Mouse (Mus musculus) erythroblast, embryonic 14.5 days (primary cell): ENCODE data around the gene Snta1. TPM values are rescaled to one million over a fixed set of nuclear protein-coding genes. Genes with fewer than 3 reads are reported as not detected.
"Not testable (repeated sequence)": the region's sequence is repeated elsewhere in the genome, so short reads cannot be mapped to it uniquely, and the experiment has no call there.

ENCODE experiments used
- H3K27me3 ChIP-seq: 2 replicates; pipeline ENCODE4 v1.6.1; 2012; ENCODE audit warnings: inconsistent platforms; ENCODE audit not compliant: control insufficient read depth
- H3K36me3 ChIP-seq: 2 replicates; pipeline ENCODE4 v1.6.1; 2012; ENCODE audit warnings: mild to moderate bottlenecking, inconsistent platforms; ENCODE audit not compliant: control insufficient read depth
- H3K4me1 ChIP-seq: 2 replicates; pipeline ENCODE4 v1.6.1; 2012; ENCODE audit warnings: inconsistent platforms; ENCODE audit not compliant: control insufficient read depth
- H3K4me3 ChIP-seq: replicated peaks from 2 replicates; pipeline ENCODE3; 2012; ENCODE audit warnings: moderate library complexity, mild to moderate bottlenecking, inconsistent platforms
- H3K9me3 ChIP-seq: 2 replicates; pipeline ENCODE4 v1.6.1; 2012; ENCODE audit warnings: low read length, inconsistent platforms, mixed read lengths; ENCODE audit not compliant: control insufficient read depth
- GATA1 ChIP-seq: IDR thresholded peaks from 2 replicates; pipeline ENCODE4 v1.6.1; 2012; ENCODE audit warnings: low read length, inconsistent platforms, mixed read lengths
- TAL1 ChIP-seq: IDR thresholded peaks from 3 replicates; pipeline ENCODE4 v1.6.1; 2012; ENCODE audit warnings: low read length, inconsistent platforms, mixed read lengths
- polyA plus RNA-seq: library from polyadenylated mRNA; stranded (reverse); fragments of >175 nt; gene quantifications from 2 replicates; pipeline ENCODE4 v1.2.3, GENCODE M21; 2012

Gene Snta1
- polyA plus RNA-seq, 1 experiment: 0.08 TPM

DNA sequence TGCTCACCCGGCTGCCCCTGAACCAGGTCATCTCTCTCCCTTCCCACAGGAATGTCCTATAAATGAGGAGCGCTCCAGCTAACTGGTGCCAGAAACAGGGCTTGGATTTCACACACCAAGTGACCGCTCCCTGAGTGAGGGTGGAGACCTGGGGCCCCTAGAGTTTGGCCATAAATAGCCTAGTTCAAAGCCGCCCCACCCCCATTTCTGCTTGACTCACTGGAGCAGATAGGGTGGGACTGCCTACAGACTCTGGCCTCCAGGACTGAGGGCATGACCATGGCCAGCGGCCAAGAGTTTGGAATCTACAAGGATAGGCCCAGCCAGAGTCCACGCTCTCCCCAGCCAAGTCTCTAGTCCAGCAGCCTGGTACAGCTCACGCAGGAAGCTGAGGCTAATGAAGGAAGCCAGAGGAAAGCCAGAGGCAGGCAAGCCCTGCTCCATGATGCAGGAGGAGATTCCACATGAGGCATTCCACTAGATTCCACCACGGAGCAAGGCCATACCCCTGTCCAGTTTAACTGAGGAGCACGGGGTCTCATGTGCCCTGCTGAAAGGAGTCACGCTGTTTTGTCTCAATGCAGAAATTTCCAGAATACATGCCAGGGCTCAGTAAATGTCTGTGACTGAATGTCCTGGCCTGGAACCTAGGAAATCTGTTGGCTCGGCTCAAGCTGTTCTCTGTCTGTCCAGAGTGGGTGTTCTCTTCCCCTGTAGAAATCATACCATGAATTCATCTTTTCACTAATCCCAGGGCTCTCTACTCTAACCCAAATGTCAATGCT lies 17.5 kb downstream of the Snta1 start:
- TF ChIP-seq GATA1: no peak
- no peak for TF ChIP-seq TAL1
- Histone ChIP-seq H3K36me3 (no peaks in the 10 kb centered on the region), H3K9me3 (no peaks in the 10 kb centered on the region), H3K4me3 (no peak overlapping the region), H3K4me1 (no peaks in the 10 kb centered on the region), H3K27me3 (no peaks in the 10 kb centered on the region)

DNA sequence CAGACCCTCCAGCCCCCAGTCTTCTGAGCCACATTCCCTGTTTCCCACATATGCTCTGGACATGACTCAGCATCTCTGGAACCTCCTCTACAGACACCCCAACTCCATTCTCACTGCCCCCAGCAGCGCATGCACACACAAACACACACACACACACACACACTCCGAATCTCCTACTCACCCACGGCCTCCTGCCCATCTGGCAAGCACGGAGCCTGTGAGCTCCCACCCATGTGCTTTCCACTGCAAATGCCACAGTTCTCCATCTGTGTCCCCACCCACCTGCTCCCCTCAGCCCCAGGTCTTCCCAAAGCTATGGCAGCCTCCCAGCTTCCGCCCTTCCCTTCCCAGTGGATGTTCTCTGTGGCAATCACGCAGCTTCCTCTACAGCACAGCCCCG lies 28.8 kb downstream of the Snta1 start:
- H3K4me1 ChIP-seq: no peaks in the 10 kb centered on the region
- H3K4me3 ChIP-seq: no peak overlapping the region
- H3K36me3 ChIP-seq: no peaks in the 10 kb centered on the region
- TF ChIP-seq GATA1 (no peak), TAL1 (no peak)
- H3K27me3 ChIP-seq: peaks cover 2% of the 10 kb centered on the region
- H3K9me3 ChIP-seq: no peaks in the 10 kb centered on the region

DNA sequence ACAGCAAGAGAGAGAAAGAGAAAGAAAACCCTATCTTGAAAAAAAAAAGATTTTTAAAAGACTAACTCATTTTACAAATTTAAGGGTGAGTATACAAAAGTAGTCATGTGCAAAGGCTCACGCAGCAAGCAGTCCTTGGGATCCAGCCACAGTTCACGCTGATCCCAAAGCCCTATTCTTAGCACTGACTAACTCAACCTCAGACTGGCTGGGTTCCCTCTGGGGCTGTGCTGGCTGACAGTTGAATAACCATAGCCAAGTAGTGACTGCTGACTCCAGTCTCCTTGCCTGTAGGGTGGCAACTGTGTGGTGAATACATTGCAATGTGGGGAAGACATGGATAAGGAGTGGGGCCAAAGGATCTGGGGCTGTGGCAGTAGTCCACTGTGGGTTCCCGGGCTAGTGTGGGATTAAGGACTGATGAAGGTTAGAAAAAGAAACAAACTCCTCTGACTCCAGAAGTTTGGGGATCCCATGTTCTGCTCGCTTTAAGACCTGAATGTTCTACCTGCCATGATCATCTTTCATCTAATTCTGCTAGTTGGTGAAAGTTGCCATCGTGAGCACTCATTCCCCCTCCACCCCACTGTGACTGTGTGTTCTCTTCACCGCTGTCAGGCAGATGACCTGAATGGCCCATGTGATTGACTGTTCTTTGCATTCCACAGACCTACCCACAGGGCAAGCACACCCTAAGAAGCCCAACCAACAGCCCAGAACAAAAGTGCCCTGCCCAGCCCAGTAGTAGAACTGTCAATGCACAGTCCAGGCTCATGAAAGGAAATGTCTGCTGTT lies 32.9 kb downstream of the Snta1 start:
- Histone ChIP-seq H3K27me3 (peaks cover 2% of the 10 kb centered on the region), H3K4me3 (no peak overlapping the region), H3K9me3 (no peaks in the 10 kb centered on the region), H3K4me1 (peaks cover 20% of the 10 kb centered on the region), H3K36me3 (peaks cover 8% of the 10 kb centered on the region)
- TF ChIP-seq TAL1: no peak
- TF ChIP-seq GATA1: no peak

DNA sequence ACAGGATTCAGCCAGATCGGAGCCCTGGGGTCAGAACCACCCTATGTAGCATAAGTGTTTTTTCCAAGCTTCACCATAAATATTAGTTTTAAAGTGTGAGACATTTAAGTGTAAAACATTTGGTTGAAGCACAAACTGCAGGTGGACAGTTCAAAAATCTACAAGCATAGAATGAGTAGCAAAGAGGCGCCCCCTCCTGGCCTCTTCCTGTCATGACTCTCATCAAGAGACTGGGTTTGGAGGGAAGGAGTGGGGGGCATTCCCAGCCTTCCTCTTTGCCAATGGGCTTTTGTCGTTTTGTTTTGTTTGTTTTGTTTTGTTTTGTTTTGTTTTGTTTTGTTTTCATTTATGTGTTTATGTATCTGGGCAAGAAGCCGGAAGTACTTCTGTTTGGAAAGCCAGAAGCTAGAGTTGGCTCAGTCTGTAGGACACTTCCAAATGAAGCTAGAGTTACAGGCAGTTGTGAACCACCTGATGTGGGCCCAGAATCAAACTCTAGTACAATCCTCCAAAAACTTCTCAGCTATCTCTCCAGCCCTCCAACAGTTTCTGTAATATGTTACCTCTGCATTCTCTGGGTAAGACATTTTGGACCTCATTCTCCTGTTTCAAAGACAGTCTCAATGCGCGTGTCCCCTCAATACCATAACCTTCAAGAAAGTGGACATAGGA lies 33.8 kb downstream of the Snta1 start:
- Histone ChIP-seq H3K4me1 (peaks cover 20% of the 10 kb centered on the region), H3K9me3 (no peaks in the 10 kb centered on the region), H3K36me3 (peaks cover 15% of the 10 kb centered on the region), H3K4me3 (no peak overlapping the region), H3K27me3 (peaks cover 2% of the 10 kb centered on the region)
- no peak for TF ChIP-seq TAL1
- TF ChIP-seq GATA1: no peak

DNA sequence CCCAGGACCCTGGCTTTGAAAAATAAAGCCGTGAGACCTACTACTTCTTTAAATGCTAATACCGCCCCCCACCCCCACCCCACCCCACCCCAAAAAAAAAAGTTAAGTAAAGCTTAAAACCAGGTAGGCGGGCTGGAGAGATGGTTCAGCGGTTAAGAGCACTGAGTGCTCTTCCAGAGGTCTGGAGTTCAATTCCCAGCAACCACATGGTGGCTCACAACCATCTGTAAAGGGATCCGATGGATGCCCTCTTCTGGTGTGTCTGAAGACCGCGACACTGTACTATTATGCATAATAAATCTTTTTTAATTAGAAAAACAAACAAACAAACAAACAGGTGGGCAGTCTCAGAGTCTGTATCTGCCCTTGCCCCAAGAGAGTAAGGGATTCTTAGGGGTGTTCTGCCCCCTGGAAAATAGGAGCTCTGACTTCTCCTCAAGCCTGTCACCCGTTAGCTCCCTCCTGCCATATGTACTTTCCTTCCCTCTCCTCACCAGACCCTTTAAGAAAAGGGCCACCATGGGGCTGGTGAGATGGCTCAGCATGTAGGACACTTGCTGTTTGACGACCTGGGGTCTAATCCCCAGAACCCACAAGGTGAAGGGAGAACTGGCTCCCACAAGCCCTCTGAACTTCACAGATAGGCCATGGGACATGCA lies 34.9 kb downstream of the Snta1 start, which contains the start of gene Cdk5rap1:
Cdk5rap1 (minus strand) TSS at position 169 of the 659 bp plus-strand sequence.
- Histone ChIP-seq H3K4me3 (peak within 1 kb of the TSS; percentile 78), H3K36me3 (peaks cover 24% of the 10 kb centered on the region), H3K27me3 (peaks cover under 1% of the 10 kb centered on the region), H3K9me3 (no peaks in the 10 kb centered on the region), H3K4me1 (peaks cover 20% of the 10 kb centered on the region)
- TF ChIP-seq GATA1 (no peak), TAL1 (no peak)

DNA sequence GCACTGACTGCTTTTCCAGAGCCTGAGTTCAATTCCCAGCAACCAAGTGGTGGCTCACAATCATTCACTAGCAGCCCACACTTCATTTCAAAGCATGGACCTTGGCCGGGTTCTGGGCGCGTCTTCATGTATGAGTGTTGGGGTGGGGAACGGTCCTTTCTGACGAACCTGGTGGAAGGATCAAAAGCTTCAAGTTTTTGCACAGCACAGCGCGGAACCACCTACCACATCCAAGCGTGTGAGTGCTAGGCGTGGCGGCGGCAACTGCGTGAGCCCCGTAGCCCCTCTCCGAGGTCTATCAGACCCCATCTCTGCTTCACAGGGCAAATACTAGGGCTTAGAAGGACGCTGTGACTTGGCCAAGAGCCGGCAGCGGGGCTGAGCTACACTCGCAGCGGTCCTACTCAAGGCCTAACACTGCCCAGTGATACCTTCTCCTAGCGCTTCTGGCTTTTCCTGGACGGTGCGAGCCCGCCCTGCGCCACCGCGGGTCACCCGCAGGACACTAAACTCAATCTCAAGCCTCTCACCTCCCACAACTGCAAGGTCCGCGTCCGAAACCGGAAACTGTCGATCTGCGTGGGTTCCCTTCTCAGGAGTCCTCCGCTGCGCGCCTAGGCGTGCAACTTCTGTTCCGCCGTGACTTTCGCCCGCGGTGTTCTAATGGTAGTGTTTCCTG lies 35.6 kb downstream of the Snta1 start:
- Histone ChIP-seq H3K27me3 (no peaks in the 10 kb centered on the region), H3K36me3 (peaks cover 29% of the 10 kb centered on the region), H3K9me3 (no peaks in the 10 kb centered on the region), H3K4me3 (peak overlapping the region; percentile 78), H3K4me1 (peaks cover 20% of the 10 kb centered on the region)
- TF ChIP-seq GATA1 (no peak), TAL1 (no peak)

DNA sequence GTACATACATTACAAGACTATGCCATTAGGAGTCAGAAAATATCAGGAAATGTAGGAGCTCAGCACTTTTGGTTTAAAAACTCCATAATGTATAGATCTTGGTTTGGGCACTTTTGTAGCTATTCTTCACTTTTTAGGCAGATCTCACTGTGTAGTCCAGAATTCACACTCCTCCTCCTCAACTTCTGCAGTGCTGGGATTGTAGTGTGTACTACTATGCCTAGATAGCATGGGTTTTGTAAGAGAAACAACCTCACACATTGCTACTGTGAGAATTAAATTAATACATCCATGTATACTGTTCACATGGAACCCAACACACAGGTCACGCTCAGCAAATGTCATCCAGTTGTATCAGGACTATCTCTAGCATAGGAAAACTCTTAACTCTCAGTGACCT lies 40.4 kb downstream of the Snta1 start:
- no peaks in the 10 kb centered on the region for H3K27me3 ChIP-seq
- H3K9me3 ChIP-seq: no peaks in the 10 kb centered on the region; the same call in 1 of the 2 replicates
- TF ChIP-seq TAL1 (no peak), GATA1 (no peak)
- peaks cover 10% of the 10 kb centered on the region for H3K4me1 ChIP-seq
- H3K36me3 ChIP-seq: peaks cover 65% of the 10 kb centered on the region
- no peak overlapping the region for H3K4me3 ChIP-seq

DNA sequence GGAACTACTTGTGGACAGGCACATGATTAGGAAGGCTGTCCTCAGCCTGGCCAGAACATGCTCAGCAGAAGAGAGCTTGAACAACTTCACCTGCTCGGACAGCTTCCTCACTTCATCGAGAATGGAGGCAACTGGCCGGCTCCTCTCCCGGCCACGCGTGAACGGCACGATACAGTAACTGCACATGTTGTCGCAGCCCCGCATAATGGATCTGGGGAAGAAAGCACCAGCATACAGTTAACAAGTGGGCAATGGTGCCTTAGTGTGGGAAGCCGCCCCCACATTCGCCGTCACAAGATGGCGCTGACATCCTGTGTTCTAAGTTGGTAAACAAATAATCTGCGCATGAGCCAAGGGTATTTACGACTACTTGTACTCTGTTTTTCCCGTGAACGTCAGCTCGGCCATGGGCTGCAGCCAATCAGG lies 53.9 kb downstream of the Snta1 start:
- H3K36me3 ChIP-seq: peaks cover 40% of the 10 kb centered on the region

More for the DNA sequence above, 53.9 kb downstream of the Snta1 start:
- not testable (repeated sequence) for H3K9me3 ChIP-seq, H3K27me3 ChIP-seq, H3K4me3 ChIP-seq, H3K4me1 ChIP-seq
